Mouse (Mus musculus) embryo, embryonic 11 days (tissue): Measurements from ENCODE around the gene Chchd6.
A peak's percentile ranks its signal among the peaks of the same experiment; 100 is the strongest.

Experiments
- DNase-seq: peaks from one replicate; pipeline ENCODE4 v3.0.0-alpha.2; 2015

Gene Chchd6

DNA sequence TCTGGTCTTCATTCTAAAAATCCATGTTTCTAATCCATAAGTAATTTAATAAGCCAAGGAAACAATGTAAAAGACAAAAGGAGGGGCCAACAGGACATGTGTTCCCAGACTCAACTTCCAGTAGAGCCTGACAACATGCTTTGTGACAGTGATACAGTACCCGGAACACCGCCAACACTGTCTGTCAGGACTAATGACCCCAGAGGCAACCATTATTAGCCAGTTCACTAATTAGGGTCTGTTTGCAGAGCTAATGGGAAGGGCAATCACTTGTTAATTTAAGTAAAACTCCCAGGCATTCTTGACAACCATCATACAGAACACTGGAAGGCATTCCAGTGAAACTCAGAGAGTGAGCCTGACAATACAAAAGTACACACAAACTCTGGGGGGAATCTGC, 193.0 kb downstream of the Chchd6 start:
- DNase-seq, result no peak

DNA sequence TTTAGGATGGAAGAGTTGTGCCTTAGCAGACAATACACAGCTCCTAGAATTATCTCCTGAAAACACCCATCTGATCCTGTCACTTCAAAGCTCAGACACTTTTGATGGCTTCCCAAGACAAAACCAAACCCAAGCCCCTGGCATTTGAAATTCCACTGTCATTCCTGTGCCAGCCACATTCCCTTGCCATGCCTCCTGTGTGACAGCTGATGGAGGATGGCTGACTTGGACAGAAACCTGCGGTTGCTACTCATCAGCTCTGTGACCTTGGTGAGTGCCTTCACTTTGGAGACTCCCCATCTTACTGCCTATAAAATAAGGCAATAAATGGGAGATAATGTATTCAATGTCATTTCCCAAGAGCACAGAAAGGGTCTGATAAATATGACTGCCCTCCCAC, 195.9 kb downstream of the Chchd6 start:
- DNase-seq, result no peak

DNA sequence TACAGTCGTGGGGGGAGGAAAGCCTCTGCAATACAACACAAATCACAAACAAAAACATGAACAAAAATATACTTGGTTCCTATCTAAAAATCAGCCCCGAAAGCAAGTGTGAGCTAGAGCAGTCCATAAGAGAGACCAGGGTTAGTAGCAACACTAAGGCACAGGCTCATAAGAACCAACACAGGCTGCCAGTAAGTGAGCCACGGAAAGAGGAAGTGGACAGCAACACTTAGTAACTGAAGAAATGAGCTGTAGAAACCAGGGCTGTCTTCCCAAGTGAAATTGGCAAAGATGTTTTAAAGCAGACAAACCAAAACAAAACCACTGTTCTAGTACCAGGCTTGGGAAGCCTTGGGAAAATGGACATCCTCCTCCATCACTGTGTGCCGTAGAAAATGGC, 197.5 kb downstream of the Chchd6 start:
- DNase-seq, result no peak

DNA sequence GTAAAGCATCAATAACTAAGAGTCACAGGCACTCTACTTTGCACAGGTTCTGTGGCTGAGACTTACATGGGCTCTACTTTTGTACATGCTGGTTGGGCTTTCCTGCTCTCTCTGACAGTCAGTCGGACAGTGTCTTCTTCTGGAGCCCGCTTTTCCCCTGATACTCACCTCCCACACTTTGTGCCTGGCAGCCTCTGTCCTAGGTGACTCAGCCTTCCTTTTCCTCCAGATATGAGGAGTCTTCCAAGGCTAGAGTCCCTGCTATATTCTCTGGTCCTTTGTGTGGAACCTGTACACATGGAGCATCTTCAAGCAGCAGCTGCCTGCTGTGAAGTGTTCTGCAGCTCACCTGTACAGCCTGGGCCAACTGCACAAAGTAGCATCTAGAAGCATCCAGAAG, 201.6 kb downstream of the Chchd6 start:
- no peak for DNase-seq

DNA sequence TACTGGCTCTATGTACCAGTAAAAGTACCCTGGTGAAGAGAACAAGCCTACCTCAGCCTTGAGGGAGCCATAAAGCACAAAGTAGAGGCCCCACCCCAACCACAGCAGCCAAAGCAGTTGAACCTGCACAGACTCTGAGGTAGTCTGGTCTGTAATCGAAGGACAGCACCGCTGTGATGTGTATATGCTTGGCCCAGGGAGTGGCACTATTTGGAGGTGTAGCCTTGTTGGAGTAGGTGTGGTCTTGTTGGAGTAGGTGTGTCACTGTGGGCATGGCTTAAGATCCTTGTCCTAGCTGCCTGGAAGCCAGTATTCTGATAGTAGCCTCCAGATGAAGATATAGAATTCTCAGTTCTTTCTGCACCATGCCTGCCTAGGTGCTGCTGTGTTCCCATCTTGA, 203.2 kb downstream of the Chchd6 start:
- no peak for DNase-seq

DNA sequence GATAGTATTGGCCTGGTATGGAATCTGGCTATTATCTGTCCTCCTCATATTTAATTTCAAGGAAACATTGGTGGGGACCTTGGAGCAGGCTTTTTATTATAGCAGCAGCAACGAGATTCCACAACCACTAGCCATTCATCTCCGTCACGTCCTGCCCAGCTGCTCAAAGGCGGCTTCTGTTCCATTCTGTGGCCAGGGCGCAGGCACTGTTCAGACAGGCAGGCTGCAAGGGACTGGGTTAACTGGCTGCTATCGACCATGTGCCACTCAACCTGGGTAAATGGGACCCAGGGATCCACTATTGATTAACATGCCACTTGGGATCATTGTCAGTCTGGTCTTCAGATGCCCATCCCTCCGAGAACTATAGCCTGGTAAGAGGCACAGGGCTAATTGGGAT, 205.7 kb downstream of the Chchd6 start:
- DNase-seq, result no peak

DNA sequence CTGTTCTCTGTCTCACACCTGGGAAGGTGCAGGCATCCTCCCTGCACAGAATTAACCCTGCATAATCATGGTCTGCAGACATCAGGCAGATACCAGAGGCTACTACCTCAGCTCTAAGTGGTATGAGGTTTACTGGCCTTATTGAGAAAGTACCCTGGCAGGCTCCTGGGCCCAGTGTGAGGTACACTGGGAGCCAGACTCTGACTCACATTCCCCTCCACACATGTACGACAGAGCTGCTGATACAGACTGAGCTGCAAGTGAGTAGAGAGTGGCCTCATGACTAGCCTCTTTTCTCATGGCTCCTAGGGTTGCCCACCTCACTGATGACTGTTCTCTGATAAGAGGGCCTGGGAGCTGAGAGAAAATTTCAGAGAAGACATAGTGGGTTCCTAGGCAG, 208.5 kb downstream of the Chchd6 start:
- DNase-seq, result no peak

DNA sequence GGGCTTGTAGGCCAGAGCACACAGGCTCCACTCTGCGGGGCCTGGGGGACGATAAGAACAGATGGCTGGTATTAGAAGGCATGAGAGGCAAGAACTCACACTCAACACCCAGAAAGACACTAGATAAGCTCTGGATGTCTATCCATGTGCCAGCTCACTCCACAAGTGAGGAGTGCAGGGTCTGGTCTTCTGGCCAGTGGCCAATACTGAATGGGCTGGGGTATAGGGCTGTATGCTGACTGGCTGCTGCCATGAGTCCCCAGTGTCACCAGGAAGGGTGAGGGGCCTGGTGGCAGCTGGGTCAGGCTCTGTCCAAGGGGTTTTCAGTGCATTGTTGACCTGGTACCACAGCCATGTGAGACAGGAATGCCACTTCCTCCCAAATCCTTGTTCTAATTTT, 210.8 kb downstream of the Chchd6 start:
- DNase-seq, result no peak

DNA sequence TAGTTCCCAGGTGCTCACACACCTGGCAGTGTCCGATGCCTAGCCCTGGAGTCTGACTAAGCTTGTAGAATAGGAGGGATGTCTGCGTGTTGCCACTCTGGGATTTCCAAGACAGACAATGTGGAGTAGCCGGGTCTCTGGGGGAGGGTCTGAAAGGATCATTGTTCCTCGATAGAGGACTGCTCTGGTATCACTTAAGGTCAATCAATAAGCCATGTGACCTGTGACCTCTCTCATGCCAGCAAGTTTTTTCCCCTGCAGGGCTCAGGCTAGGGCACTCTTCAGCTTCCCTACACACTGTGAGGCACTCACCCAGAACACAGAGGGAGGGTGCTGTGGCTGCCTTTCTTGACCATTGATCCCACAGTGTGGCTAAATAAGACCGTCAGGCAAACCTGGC, 213.6 kb downstream of the Chchd6 start:
- peak; percentile 28 for DNase-seq

DNA sequence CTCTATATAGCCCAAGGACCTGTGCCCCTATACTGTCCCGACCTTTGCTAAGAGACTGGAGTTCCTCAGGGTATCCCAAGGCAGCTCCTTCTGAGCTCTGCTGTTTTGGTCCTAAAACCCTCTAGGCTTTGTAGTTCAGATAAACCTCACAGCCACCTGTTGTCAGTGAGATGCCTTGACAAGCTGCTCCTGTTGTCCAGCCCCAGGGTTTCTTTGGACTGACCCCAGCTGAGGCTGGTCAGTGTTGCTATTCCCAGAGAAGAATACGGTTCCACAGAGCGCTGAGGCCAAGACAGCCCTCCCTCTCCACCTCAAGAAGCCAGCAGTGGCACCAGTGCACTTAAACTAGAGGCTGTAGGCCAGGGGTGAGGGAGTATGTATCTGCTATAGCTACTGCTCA, 214.3 kb downstream of the Chchd6 start:
- DNase-seq, result no peak

DNA sequence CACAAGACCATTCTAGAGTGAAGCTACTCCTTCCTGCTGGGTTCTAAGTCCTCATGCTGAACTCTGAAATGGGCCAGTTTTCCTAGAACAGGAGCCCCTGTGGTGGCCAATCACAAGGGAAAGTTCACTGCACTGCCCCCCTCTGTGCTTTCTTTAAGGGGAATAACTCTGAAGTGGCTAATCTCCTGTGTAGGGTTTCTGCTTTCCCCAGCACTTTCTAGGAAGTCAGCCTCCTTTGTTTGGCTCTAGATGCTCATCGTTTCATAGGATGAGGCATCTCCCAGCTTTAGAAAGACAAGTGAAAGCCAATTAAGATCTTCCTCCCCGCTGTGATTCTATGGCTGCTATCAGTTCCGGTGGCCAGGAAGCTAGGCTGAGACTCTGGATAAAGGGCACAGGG, 214.7 kb downstream of the Chchd6 start:
- DNase-seq, result no peak

DNA sequence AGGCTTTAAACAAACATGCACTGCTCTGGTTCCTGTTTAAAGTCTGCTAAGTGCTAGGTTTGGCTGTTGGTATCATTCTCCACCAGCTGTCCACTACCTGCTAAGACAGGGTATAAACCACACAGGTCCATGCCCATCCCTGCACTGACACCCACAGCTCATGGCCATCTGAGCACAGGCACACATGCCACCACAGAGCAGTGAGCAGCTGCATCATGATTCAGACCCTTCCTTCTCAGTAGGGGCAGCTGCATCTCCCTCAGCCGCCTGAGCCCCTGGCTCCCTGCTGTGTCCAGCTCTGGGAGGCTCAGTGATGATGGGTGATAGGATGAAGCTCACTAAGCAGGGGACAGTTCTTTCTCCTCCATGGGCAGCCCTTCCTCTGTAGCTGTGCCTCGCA, 217.2 kb downstream of the Chchd6 start:
- DNase-seq, result no peak

DNA sequence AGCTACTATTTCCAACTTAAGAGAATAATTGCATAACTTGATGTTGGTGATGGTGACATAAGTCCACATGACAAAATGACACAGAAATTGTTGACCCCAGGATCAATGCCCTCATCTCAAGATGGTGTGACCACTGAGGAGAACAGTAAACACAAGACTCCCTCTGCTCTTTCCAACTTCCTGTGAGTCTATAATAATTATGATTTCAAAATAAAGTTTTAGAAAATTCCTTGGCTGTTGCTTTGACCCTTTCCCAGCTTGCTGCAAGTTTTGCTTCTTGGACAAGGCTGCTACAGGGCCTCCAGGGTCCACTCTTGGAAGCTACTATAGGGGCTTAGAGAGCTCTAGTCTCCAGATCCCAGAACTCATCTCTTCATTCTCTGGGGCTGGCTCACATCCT, 226.6 kb downstream of the Chchd6 start:
- DNase-seq, result no peak

DNA sequence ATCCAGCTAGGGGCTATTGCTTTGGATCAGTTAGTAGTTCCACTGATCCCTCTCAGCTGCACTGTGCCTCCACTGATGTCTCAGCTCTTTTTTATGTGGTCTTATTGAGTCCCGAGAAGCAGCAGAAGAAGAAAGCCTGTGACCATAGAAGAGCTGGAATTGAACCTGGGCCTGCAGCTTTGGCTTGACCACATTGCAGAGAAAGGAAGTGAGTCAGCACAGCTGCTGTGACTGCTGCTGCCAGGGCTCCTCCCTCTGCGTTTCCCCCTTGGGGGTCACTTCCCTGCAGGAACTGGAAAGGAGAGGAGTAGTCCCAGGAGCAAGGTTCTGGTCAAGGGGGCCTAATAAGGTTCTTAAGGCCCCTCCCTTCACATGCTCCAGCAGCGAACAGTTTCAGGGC, 231.1 kb downstream of the Chchd6 start:
- no peak for DNase-seq

DNA sequence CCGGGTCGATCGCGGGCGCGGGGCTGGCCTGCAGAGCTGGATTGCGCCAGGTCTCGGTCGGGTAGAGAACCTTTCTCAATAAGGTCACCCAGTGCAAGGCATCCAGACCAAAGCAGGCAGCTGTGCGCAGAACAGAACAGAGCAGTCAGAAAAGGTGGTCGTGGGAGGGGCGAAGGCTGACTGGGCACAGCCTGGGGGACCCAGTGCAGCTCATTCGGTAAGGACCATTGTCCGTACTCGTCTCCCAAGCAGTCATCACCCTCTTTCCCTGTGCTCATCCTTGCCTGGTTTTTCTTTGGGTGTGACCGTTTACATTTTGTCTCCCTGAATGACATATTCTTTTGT, 232.4 kb downstream of the Chchd6 start:
- DNase-seq, result no peak

DNA sequence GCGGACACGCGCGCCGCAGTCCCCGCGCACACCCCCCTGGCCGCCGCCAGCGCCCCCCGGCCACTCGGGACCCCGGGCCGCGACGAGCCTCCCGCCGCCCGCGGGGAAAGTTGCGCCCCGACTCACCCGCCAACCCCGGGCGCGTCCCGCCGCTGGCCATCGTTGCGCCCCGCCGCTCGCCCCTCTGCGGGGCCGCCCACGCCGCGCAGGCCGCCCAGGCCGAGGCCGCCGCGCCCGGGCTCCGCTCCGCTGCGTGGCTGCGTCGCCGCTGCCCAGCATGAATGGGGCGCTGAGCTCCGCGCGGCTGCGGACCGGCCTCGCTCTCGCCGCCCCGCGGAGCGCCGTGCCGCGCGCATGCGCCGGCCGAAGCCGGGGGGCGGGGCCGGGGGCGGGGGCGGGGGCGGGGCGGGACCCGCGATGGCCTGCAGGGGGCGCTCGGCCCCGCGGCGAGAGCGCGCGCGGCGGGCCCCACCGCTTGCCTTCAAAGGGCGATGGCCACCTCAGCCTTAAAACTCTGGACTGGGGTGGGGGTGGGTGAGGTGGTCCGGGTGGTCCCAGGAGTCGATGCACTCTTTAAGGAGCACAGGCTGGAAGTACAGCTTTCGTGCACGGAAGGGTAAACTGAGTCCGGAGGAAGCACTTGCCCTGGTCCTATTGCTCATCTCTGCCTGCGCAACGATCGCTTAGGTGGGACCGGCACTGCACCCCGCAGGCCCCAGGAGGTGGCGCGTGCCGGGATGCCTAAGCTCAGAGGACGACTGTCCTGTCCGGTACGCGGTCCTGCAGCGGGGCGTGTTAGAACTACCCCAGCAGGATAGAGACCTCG, 233.0 kb downstream of the Chchd6 start, which contains the start of gene Plxna1:
Plxna1 (minus strand) TSS at position 340 of the 826 bp plus-strand sequence.
- peak; percentile 87 for DNase-seq

DNA sequence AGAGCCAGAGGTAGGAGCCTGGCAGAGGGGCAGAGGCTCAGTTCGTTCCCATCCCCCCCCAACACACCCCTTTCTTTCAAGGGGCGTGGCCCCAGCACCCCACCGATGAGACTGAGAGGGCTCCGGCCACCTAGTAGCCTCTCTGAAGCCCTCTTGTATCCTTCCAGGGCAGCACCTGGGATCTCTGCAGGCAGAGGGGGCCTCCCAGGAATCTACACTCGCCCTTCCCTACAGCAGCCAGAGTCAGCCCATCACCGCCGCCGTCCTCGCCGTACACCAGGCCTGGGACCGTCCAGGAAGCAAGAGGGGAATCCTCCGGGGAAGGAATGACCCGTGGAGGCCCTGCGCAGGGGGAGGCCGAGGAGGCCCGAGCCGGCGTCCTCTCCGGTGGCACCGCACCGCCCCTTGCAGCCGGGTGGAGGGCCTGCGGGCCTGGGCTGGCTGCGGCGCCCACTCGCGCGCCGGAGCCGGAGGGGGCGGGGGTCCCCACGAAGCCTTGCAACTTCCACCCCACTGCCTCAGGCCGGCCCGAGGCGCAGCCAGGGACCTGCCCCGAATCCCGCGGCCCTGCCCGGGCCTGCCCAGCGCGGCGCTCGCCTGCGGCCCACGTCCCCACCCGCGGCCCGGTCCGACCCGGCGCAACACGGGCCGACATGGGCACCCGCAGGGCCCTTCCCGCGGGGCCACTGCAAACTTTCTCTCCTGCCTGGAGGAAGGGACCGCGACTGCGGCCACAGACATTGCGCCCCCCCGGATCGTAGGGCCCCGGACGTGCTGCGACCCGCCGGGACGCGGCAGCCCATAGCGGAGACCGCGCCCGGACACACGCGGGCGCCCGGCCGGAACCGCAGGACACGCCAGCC, 233.8 kb downstream of the Chchd6 start:
- DNase-seq, result peak; percentile 67

DNA sequence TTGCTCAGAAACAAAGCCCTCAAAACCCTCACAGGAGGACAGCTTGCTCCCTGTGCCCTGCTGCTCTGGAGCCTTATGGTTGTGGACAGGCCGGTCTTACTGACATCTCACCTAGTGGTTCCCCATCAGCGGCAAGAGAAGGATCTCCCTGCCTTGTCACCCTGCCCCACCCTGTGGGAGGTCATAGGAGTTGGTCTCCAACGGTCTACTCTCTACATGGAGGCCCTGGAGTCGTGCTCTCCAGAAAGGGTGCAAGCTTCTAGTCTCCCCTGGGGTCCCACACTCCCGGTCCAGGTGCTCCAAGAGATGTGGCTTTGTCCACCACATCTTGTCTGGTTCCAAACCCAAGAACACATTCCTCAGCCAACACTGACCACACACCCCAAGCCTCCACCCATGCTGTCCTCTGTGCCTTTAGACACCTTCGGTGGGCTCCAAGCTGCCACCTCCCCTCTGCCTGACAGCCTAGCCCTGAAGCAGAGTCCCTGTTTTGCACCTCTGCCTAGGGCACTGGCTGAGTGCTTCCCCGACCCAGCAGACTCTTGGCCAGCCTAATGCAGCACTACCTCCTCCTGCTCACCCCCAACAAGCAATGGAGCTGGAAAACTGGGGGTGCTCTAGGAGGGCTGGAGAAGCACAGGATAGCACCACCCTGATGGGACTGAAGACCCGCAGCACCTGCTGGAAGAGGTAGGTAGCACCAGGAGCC, 234.6 kb downstream of the Chchd6 start:
- no peak for DNase-seq

DNA sequence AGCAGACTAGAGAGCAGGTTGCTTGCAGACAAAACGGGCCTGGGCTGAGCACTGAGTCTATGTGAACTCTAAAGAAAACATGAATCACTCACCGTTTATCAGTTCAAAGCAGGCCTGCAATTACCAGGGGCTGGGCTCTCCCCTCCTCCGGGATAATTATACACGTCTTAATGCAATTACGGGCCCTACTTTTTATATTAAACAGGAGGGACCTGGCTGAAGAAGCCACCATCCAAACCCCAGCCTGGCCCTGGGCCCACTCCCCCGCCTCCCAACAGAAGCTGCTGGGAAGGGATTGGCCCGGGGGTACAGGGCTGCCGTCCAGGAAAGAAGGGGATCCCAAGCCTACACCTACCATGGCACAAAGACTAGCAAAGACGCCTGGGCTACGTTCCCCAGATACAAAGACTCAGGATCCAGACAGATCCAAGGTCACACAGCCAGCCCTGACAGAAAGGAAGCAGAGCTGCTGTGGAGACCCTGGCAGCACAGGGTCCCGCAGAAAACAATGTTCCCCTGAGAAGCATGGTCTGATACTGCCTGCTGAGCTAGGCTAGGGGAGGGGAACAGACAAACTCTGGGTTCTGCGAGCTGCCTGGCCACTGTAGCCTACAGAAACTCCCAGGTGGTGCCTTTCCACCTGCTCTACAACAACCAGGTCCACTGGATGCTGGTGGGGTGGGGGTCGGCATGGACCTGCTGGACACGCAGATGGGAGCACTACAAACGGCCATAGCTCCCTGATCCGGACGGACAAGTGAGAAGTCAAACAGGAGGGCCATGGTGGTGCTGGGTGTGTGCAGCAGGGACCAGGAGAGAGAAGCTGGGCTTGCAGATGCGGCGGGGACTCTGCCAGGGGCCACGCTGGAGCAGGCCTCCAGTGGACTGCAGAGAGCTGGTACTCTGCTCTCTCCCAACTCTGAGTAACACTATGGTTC, 235.4 kb downstream of the Chchd6 start:
- no peak for DNase-seq

DNA sequence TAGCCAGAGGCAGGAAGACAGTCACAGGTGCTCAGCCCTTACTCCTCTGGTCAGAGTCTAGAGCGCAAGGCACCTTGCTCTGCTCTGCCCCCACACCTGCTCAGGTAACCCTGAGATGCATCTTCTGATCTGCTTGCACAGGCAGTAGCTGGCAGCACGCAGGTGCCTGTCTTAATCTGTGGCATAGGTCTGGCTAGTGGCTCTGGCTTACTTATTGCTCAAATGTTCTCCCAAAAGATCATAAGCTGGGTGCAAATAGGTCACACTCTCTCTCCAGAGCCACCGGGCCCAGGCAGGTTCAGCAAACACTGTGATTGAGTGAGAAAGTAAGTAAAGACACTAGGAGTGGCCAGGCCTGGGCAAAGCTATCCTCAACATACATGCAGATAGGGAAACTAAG, 236.3 kb downstream of the Chchd6 start:
- no peak for DNase-seq

DNA sequence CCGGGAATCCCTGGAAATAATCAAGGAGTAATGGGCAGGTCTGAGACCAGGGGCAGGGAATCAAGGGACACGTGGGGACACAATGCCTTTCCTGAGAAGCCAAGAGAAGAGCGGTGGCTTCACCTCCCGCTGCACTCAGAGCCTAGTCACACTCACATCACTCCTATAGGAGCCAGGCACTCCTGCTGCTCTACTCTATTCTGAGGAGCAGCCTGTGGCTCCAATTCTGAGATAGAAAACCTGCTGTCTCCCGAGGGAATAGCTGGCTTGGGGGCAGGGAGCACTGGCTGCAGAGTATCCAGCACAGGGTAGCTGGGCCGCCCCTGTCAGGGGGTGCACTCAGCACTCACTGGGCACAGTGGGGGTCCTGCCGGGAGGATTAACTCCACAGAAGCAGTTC, 239.8 kb downstream of the Chchd6 start:
- no peak for DNase-seq

DNA sequence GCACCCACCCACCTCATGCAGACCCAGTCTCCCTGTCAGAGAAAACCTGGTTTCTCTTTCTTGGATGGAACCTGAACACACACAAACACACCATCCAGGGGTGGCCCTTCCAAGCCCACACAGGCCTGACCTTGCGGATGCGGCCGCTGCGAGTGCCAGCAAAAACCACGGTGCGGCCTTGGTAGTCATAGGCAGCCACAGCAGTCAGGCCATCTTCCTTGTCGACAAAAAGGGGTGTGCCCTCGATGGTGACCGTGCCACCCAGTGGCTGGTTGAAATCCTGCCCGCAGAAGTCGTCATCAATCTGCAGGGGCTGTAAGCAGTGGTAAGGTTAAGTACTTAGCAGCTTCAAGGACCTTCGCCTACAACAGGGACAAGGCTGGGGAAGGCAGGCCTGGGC, 240.7 kb downstream of the Chchd6 start:
- DNase-seq, result no peak

DNA sequence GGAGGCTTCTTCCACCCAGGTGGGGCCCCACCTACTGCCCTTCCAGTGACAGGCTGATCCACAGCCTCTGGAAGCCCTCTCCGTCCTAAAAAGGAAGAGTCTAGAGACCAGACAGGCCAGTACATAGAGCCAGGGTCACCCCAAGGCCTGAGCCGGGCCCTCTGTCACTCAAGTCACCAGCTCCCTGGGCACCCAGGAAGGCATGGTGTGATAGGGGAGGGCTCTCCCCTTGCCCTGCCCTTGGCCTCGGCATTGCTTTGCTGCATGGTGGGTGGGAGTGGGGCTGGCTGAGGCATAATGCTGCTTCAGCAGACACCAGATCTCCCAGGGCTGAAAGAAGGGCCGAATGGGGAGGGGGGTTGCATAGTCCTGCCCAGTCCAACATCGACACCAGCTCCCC, 241.4 kb downstream of the Chchd6 start:
- DNase-seq, result no peak
